Comparison of ENCODE assay signal across 8 mouse cellular contexts in the genomic region with DNA sequence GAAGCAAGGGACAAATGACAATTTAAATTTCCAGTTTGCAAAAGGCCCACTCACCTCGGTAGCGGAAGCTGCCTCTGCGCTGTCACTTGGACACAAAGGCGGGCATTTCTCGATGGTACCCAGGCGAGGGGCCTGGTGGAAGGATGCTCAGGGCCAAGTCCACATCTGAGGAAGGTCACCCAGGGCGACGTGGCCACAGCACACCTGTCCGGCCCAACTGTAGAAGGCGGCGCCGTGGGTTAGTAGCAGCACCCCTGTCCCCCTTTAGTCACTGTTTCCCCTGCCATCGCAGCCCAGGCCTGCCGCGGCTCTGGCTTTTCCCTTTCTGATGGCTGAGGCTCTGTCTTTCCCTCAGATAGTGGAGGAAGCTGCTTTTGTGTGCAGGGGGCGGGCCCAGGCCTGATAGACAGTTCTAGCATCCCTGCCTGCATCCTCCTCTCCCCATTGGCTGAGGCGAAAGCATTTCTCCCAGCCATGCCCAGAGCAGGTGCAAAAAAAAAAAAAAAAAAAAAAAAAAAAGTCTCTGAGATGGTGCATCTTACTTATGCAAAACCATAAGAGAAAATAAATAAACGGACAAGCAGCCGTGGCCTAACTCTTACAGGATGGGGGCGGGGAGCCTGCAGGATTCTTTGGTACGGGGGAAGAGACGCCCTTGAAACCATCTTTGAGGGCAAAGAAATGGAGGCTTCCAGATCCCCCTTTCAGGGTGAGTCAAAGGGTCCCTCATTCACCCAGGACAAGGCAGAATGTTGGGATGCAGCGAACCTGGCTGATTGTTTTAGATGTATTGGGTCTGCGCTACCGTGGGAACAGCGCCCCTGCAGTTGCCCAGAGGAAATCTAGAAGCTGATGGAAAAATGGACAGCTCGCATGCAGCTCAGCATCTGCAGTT. TPM values are rescaled to one million over a fixed set of nuclear protein-coding genes. Genes with fewer than 3 reads are reported as not detected.
DNase-seq lines count a peak whose midpoint lies in the region; ATAC-seq and TF ChIP-seq lines count a peak whose summit lies in the region.

A gene (minus strand): TSS at position 396 of the 895 bp plus-strand sequence.

- no peaks in the 10 kb centered on the region for H3K79me2 ChIP-seq in liver, adult 2 months (ENCODE audit: control insufficient read depth, insufficient read depth, low read length)

- no peaks in the 10 kb centered on the region for H3K36me3 ChIP-seq in liver, adult 2 months (ENCODE audit: control insufficient read depth, insufficient read depth, low read length)
- H3K36me3 ChIP-seq in liver, embryonic 11.5 days (ENCODE audit: control insufficient read depth, insufficient read depth, low read length), result no peaks in the 10 kb centered on the region
- 0 out of 2 replicates have a peak, but pooled peaks cover 3% of the 10 kb centered on the region for H3K36me3 ChIP-seq in forebrain, embryonic 15.5 days
- H3K36me3 ChIP-seq in midbrain, embryonic 12.5 days, result peaks cover 5% of the 10 kb centered on the region; the same call in 1 of the 2 replicates
- no peaks in the 10 kb centered on the region for H3K36me3 ChIP-seq in stomach, postnatal 0 days (ENCODE audit: control insufficient read depth, insufficient read depth, low read length)

- no peak within 1 kb of the TSS for H3K4me3 ChIP-seq in liver, adult 2 months (ENCODE audit: insufficient read depth, low read depth, low read length)
- no peak within 1 kb of the TSS; the same call in 1 of the 2 replicates for H3K4me3 ChIP-seq in liver, embryonic 11.5 days (ENCODE audit: low read depth, low read length)
- peak within 1 kb of the TSS; percentile 69 for H3K4me3 ChIP-seq in forebrain, embryonic 15.5 days
- H3K4me3 ChIP-seq in midbrain, embryonic 12.5 days, result peak within 1 kb of the TSS; percentile 54
- 0 out of 2 replicates have a peak within 1 kb of the TSS, but pooled peaks have one; percentile 2 for H3K4me3 ChIP-seq in stomach, postnatal 0 days (ENCODE audit: low read depth, low read length)

- H3K4me2 ChIP-seq in liver, embryonic 11.5 days, result no peak within 1 kb of the TSS
- peak within 1 kb of the TSS; percentile 76 for H3K4me2 ChIP-seq in forebrain, embryonic 15.5 days (replicated peaks)
- peak within 1 kb of the TSS; percentile 63 for H3K4me2 ChIP-seq in midbrain, embryonic 12.5 days (replicated peaks)
- H3K4me2 ChIP-seq in stomach, postnatal 0 days (replicated peaks; ENCODE audit: low read depth), result no peak within 1 kb of the TSS

- WGBS in liver, adult 2 months, result 19% methylated on average over 27 of the region's 27 CpGs
- WGBS in liver, embryonic 11.5 days, result 12% methylated on average over 27 of the region's 27 CpGs
- WGBS in forebrain, embryonic 15.5 days, result 2% methylated on average over 27 of the region's 27 CpGs
- WGBS in midbrain, embryonic 12.5 days, result 3% methylated on average over 27 of the region's 27 CpGs
- WGBS in stomach, postnatal 0 days, result 11% methylated on average over 27 of the region's 27 CpGs

- TF ChIP-seq POLR2A in liver, adult 2 months (IDR thresholded peaks at IDR 0.05; ENCODE audit: extremely low read depth, insufficient read depth, low read length), result no peak

- H3K27me3 ChIP-seq in liver, adult 2 months (ENCODE audit: control insufficient read depth, insufficient read depth, low read length), result peaks cover 4% of the 10 kb centered on the region; the same call in 1 of the 2 replicates
- H3K27me3 ChIP-seq in liver, embryonic 11.5 days (replicated peaks; ENCODE audit: control insufficient read depth, insufficient read depth, low read length), result peaks cover 50% of the 10 kb centered on the region
- no peaks in the 10 kb centered on the region for H3K27me3 ChIP-seq in forebrain, embryonic 15.5 days
- H3K27me3 ChIP-seq in midbrain, embryonic 12.5 days, result peaks cover 15% of the 10 kb centered on the region
- H3K27me3 ChIP-seq in stomach, postnatal 0 days (ENCODE audit: control insufficient read depth, insufficient read depth, low read length), result peaks cover 3% of the 10 kb centered on the region; the same call in 1 of the 2 replicates

- H3K9ac ChIP-seq in liver, adult 2 months (ENCODE audit: low read depth, low read length), result no peak within 1 kb of the TSS
- no peak within 1 kb of the TSS for H3K9ac ChIP-seq in liver, embryonic 11.5 days (ENCODE audit: low read depth, low read length)
- H3K9ac ChIP-seq in forebrain, embryonic 15.5 days (replicated peaks), result peak within 1 kb of the TSS; percentile 89
- peak within 1 kb of the TSS; percentile 76 for H3K9ac ChIP-seq in midbrain, embryonic 12.5 days (replicated peaks)
- H3K9ac ChIP-seq in stomach, postnatal 0 days (ENCODE audit: low read length), result no peak within 1 kb of the TSS

- no peaks in the 10 kb centered on the region for H3K9me3 ChIP-seq in liver, embryonic 11.5 days (ENCODE audit: control insufficient read depth, low read length)
- no peaks in the 10 kb centered on the region for H3K9me3 ChIP-seq in forebrain, embryonic 15.5 days
- no peaks in the 10 kb centered on the region for H3K9me3 ChIP-seq in midbrain, embryonic 12.5 days
- H3K9me3 ChIP-seq in stomach, postnatal 0 days (ENCODE audit: control insufficient read depth, low read length), result no peaks in the 10 kb centered on the region

- peaks cover 13% of the 10 kb centered on the region for H3K4me1 ChIP-seq in liver, adult 2 months (ENCODE audit: control insufficient read depth, insufficient read depth, low read length)
- peaks cover 10% of the 10 kb centered on the region for H3K4me1 ChIP-seq in liver, embryonic 11.5 days (replicated peaks; ENCODE audit: control insufficient read depth, insufficient read depth, low read length)
- H3K4me1 ChIP-seq in forebrain, embryonic 15.5 days, result peaks cover 48% of the 10 kb centered on the region
- peaks cover 40% of the 10 kb centered on the region for H3K4me1 ChIP-seq in midbrain, embryonic 12.5 days
- H3K4me1 ChIP-seq in stomach, postnatal 0 days (replicated peaks; ENCODE audit: control insufficient read depth, insufficient read depth), result no peaks in the 10 kb centered on the region

- H3K27ac ChIP-seq in liver, adult 2 months (replicated peaks; ENCODE audit: insufficient read depth, low read depth, low read length), result no peak within 1 kb of the TSS
- no peak within 1 kb of the TSS for H3K27ac ChIP-seq in liver, embryonic 11.5 days (ENCODE audit: low read depth, low read length)
- H3K27ac ChIP-seq in forebrain, embryonic 15.5 days (replicated peaks), result peak within 1 kb of the TSS; percentile 94
- H3K27ac ChIP-seq in midbrain, embryonic 12.5 days (replicated peaks), result peak within 1 kb of the TSS; percentile 78
- no peak within 1 kb of the TSS for H3K27ac ChIP-seq in stomach, postnatal 0 days (replicated peaks)

- peak; percentile 62 for TF ChIP-seq CTCF in liver, adult 2 months (IDR thresholded peaks at IDR 0.05; ENCODE audit: low read depth, low read length)
- peak; percentile 74 for TF ChIP-seq CTCF in stomach, postnatal 0 days (IDR thresholded peaks at IDR 0.05; ENCODE audit: low read depth)

- no peak for DNase-seq in liver, adult 2 months (ENCODE audit: extremely low read depth, low read depth, low spot score)
- no peak for DNase-seq in liver, embryonic 11.5 days (ENCODE audit: low spot score)
- DNase-seq in layer of hippocampus, adult 18-20 months (ENCODE audit: low spot score in 2 of 2), result peak; percentile 79 to 90
- no peak for DNase-seq in stomach, postnatal 0 days (ENCODE audit: low spot score)
- no peak for DNase-seq in spleen, adult 12 weeks (ENCODE audit: low spot score)

- no peak for ATAC-seq in liver, embryonic 11.5 days (replicated peaks; ENCODE audit: low FRiP score)
- ATAC-seq in cerebellum, adult (ENCODE audit: insufficient number of reproducible peaks, low FRiP score, low TSS enrichment), result peak; percentile 83
- peak; percentile 93 for ATAC-seq in forebrain, embryonic 15.5 days (replicated peaks)
- peak; percentile 86 for ATAC-seq in midbrain, embryonic 12.5 days (ENCODE audit: low FRiP score, low read depth)
- no peak for ATAC-seq in stomach, postnatal 0 days (ENCODE audit: low FRiP score, low TSS enrichment)

- no peak for TF ChIP-seq EP300 in stomach, postnatal 0 days (optimal IDR thresholded peaks at IDR 0.05)

RNA-seq across cellular contexts. Expression of the gene that starts here (rescaled TPM):
- 0.07 TPM in 1 of 2 replicates, not detected in the other for total RNA-seq in liver, adult 2 months (2014; rRNA removed)
- not detected in 2 replicates for polyA plus RNA-seq in liver, adult 2 months (2012; rRNA removed)
- polyA plus RNA-seq in liver, embryonic 11.5 days (2014; fragmentation: Nextera tagmentation; extraction: Ambion mirVana), result 0.05 TPM in 1 of 2 replicates, not detected in the other
- polyA plus RNA-seq in forebrain, embryonic 15.5 days (2015; fragmentation: Nextera tagmentation; extraction: Ambion mirVana), result 72.6 and 75.3 TPM in 2 replicates
- total RNA-seq in layer of hippocampus, adult 18-20 months (2021), result 100 to 1,000 TPM; 150 to 155 TPM
- polyA plus RNA-seq in midbrain, embryonic 12.5 days (2016; fragmentation: Nextera tagmentation; extraction: Ambion mirVana), result 35.5 and 37.2 TPM in 2 replicates
- polyA plus RNA-seq in stomach, postnatal 0 days (2015; fragmentation: Nextera tagmentation; extraction: Ambion mirVana), result 0.64 and 0.91 TPM in 2 replicates

Comparison
In these comparisons a context has a peak if more than half of its experiments do, and no peak if none do; other contexts are left out.
1. RNA of the gene that starts here (total RNA-seq): 150 to 155 TPM in layer of hippocampus, adult 18-20 months; 0.07 TPM in liver, adult 2 months; every median in the first group is over 100 times any median in the second.
2. RNA of the gene that starts here (polyA plus RNA-seq): 72.6 to 75.3 TPM in forebrain, embryonic 15.5 days and 35.5 to 37.2 TPM in midbrain, embryonic 12.5 days; 0.64 to 0.91 TPM in stomach, postnatal 0 days, 0.05 TPM in liver, embryonic 11.5 days and not detected in liver, adult 2 months; every median in the first group is over 10 times any median in the second.
3. DNase-seq: peak in layer of hippocampus, adult 18-20 months (2 of 2); none in liver, adult 2 months (single experiment), liver, embryonic 11.5 days (single experiment), stomach, postnatal 0 days (single experiment) and spleen, adult 12 weeks (single experiment).
4. H3K27ac ChIP-seq: peak in forebrain, embryonic 15.5 days (single experiment) and midbrain, embryonic 12.5 days (single experiment); none in liver, adult 2 months (single experiment), liver, embryonic 11.5 days (single experiment) and stomach, postnatal 0 days (single experiment).
5. H3K4me3 ChIP-seq: peak in forebrain, embryonic 15.5 days (single experiment), midbrain, embryonic 12.5 days (single experiment) and stomach, postnatal 0 days (single experiment); none in liver, adult 2 months (single experiment) and liver, embryonic 11.5 days (single experiment).
6. H3K9ac ChIP-seq: peak in forebrain, embryonic 15.5 days (single experiment) and midbrain, embryonic 12.5 days (single experiment); none in liver, adult 2 months (single experiment), liver, embryonic 11.5 days (single experiment) and stomach, postnatal 0 days (single experiment).
7. ATAC-seq: peak in cerebellum, adult (single experiment), forebrain, embryonic 15.5 days (single experiment) and midbrain, embryonic 12.5 days (single experiment); none in liver, embryonic 11.5 days (single experiment) and stomach, postnatal 0 days (single experiment).
8. H3K4me2 ChIP-seq: peak in forebrain, embryonic 15.5 days (single experiment) and midbrain, embryonic 12.5 days (single experiment); none in liver, embryonic 11.5 days (single experiment) and stomach, postnatal 0 days (single experiment).